Mouse (Mus musculus): ENCODE measurements at regions not wholly inside any gene's neighbourhood (a gene's known extent, or its start where the extent isn't known, plus 50 kb on each side); places are given as distances from the start of the nearest gene placed in this dataset.

GRCm38 (mm10) chr15:10767535-10767934 lies 53.1 kb upstream of the Rai14 start:
- TF ChIP-seq GATA4 (IDR thresholded peaks at IDR 0.05; ENCODE audit: insufficient replicate concordance, low read length) = no peak

DNA sequence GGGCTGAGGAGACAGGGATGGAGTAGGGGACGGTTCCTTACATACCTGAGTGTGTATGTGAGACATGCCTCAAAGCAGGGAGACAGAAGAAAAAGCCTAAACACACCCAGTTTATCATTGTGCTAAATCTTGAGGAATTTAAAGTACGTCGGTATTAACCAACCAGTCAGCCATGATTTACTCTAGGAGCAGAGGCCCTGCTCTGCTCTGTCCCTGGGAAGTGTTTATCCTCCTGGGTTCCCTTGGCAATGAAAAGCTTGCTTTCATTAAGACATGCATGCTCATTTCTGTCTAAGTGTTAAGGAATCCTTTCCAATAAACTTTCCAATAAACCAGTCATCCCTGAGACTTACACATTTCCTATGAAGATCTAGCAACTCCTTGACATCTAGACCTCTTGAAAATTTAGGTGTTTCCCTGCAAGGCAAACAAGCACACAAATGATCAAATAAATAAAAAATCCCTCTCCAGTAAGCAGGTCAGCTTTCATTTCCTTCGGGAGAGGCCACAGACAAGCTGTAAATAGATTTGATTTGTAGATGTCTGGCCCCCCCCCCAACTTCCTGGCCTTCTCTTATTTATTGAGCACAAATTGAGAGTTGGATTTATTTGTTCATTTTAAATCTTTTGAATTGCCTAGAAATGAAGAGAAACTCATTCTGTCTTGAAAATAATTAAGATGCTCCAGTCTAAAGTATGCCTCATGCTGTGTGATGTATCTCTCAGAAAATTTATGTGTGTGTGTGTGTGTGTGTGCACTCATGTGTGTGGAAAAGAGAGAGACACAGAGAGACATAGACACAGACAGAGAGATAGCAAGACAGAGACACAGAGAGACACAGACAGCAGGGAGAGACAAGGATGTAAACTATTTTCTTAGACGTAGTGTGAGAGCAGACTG lies 56.2 kb upstream of the Rai14 start:
- TF ChIP-seq GATA4 (IDR thresholded peaks at IDR 0.05; ENCODE audit: insufficient replicate concordance, low read length) = no peak

DNA sequence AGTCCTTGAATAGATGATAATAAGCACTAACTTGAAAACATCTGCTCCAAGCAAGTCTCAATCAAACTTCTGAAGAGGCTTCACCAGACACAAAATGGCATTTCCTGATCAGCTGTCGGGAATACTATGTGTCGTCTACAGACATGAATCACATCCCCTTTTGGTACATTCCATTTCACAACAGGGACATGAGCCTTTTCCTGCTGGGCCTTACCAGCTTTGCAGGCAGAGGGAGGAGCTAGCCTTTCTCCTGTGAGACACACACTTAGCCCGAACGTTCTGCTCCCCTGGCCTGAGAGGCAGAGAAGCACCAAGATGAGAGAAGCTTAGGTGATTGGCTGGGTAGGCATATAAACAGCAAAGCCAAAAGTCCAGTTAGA lies 56.9 kb upstream of the Rai14 start:
- TF ChIP-seq GATA4 (IDR thresholded peaks at IDR 0.05; ENCODE audit: insufficient replicate concordance, low read length) = no peak

DNA sequence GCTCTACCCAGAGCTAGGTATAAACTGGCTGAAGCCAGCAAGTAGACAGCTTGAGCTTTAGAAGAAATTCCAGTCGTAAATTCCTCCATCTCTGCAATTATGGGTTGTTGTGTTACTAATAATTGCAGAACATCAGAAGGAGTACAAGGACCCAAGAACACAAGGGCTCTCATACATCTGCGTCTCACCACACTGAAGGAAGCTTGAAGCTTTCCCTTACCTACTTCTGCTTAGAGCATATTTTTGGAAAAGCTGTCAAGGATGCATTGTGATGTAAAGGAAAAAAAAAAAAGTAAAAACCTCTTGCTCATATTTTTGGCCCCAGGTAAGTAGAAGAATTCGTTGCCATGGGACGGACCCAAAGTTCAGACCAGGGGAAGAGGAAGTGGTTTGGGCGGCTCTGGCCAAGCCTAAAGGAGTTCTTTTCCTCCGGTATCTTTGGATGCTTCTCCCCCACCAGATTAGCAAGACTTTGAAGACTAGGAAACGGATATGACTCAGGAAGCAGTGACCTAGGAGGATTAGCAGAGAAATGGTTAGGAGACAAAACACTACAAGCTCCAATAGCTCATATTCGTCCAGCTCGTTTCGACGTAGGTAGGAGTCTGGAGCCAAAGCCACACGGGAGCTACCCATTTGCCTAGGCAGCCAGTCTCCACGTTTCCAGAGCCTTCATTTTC lies 65.7 kb upstream of the Rai14 start:
- peak; percentile 76 for TF ChIP-seq GATA4 (IDR thresholded peaks at IDR 0.05; ENCODE audit: insufficient replicate concordance, low read length)

DNA sequence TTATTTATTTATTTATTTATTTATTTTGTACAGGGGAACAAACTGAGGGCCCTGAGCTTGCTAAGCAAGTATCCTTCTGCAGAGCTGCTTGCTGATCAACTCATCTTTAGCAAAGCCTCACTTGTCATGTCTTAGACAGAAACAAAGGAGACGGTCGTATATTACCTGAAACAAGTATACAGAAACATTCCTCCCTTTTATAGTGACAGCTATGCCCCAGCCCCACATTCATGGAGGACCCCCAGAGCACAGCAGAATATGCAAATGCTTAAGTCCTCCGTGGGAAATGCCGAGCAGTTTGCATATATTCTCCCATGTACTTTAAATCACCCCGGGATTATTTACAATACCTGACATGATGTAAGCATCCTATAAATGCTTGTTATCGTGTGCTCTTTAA lies 74.9 kb upstream of the Rai14 start:
- TF ChIP-seq GATA4 (IDR thresholded peaks at IDR 0.05; ENCODE audit: insufficient replicate concordance, low read length) = no peak

- TF ChIP-seq GATA4 (IDR thresholded peaks at IDR 0.05; ENCODE audit: insufficient replicate concordance, low read length) = no peak
Observed at GRCm38 (mm10) chr15:10790862-10791497, 76.6 kb upstream of the Rai14 start.

DNA sequence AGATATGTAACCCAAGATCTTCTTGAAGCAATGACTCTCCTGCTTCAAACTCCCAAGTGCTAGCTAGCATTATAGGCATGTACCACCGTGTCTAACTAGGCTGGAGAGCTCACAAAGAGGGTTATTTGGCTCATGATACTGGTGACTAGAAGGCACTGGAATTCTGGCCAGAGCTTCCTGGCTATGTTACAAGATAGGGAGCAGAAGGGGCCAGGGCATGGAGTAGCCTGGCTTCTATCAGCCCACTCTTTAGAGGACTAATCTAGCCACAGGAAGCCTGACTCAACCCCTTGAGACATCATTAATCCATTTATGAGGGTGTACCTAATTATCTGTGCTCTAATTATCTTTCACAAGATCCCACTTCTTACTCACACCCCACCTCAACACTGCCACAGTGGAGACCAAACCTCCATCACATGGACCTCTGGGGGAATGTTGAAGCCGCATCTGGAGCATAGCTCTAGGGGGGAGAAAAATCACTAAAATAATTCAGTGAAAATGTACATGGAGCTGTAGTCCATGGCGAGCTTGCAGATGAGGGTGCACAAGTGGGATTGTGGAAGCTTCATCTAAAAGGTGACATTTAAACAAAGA lies 77.2 kb upstream of the Rai14 start:
- no peak for TF ChIP-seq GATA4 (IDR thresholded peaks at IDR 0.05; ENCODE audit: insufficient replicate concordance, low read length)

- no peak for TF ChIP-seq GATA4 (IDR thresholded peaks at IDR 0.05; ENCODE audit: insufficient replicate concordance, low read length)
Observed at GRCm38 (mm10) chr15:10792156-10792555, 77.7 kb upstream of the Rai14 start.

DNA sequence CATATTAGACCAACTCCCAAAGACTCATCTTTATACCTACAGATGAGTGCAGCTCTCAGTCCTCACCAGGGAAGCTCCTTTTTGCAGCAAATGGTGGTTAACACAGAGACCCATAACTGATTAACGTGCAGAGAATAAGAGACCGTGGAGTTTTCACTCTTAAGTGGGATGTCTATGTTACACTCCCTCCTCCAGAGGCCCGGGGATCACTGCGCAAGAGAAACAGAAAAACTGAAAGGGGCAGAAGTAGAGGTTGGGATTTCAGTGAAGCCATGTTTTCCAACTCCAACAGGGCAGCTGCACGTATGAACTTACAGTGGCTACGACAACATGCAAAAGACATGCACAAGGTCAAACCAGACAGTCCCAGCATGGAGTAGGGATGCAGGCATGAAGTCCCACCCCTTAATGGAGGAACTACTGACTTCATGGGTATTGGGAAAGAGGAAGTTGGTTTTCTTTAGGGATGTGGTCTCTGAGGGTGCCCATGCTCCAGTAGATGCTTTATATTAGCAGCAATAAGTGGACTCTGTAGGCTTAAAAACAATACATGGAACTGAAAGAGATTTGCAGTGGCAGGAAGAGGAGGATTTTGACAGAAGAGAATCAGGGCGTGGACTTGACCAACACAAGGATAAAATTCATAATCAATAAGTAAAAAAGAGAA lies 80.8 kb upstream of the Rai14 start:
- no peak for TF ChIP-seq GATA4 (IDR thresholded peaks at IDR 0.05; ENCODE audit: insufficient replicate concordance, low read length)

DNA sequence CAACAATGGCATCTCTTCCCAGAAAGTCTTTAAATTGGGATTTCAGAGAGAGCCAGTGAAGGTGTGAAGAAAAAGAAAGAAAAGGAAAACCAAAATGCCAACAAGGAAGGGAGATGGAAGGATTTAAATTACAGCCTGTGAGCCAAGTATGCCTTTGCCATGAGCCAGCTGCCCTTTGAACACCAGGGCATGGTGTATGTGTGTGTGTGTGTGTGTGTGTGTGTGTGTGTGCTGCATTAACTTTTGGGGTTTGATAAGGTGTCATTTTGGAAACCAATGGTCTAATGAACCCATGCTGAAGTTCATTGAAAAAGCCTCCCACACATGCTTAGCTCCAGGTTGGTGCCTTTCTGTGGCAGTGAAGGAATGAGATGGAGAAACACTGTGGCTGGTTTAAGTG lies 85.2 kb upstream of the Rai14 start:
- no peak for TF ChIP-seq GATA4 (IDR thresholded peaks at IDR 0.05; ENCODE audit: insufficient replicate concordance, low read length)

DNA sequence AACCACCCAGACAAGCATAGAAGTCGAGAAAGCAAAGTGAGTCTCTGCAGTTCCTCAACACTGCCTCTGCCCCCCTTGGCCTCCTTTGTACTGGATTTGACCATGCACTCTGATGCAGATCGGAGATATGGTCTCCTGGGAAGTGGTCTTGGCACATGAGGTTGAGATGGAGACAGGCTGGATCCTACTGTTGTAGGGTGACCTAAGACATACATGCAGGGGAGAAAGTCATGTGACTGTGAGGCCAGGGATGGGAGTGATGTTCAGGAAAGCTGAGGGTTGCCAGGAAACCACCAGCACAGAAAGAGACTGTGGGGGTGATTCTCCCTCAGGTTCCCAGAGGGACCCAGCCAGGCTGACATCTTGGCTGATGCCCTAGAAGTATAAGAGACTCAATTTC lies 99.8 kb upstream of the Rai14 start:
- TF ChIP-seq GATA4 (IDR thresholded peaks at IDR 0.05; ENCODE audit: insufficient replicate concordance, low read length) = no peak

- no peak for TF ChIP-seq GATA4 (IDR thresholded peaks at IDR 0.05; ENCODE audit: insufficient replicate concordance, low read length)
Observed at GRCm38 (mm10) chr15:10814709-10815108, 100.3 kb upstream of the Rai14 start.

GRCm38 (mm10) chr15:10816213-10816621 lies 101.8 kb upstream of the Rai14 start:
- no peak for TF ChIP-seq GATA4 (IDR thresholded peaks at IDR 0.05; ENCODE audit: insufficient replicate concordance, low read length)

- no peak for TF ChIP-seq GATA4 (IDR thresholded peaks at IDR 0.05; ENCODE audit: insufficient replicate concordance, low read length)
Observed at GRCm38 (mm10) chr15:10818216-10818615, 103.8 kb upstream of the Rai14 start.

DNA sequence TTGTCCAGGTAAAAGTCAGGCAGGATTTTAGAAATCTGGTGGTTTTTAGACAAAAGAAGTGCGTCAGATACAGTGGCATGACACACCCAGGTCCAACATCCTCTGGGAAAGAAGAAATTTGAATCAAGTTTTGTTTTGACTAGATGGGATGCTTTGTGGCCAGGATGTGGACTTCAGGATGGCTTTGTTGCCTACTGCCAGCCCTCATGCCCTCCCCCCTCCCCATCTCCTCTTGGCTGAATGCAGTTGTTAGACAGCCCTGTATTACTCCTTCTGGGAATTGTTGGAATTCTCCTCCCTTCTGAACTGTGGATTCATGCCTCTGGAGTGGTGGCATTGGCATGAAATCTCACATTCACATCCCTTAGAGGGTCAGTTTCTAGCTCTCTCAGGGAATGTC lies 104.3 kb upstream of the Rai14 start:
- no peak for TF ChIP-seq GATA4 (IDR thresholded peaks at IDR 0.05; ENCODE audit: insufficient replicate concordance, low read length)
